Mouse (Mus musculus): Measurements from ENCODE around the gene Fam107b.
"Not testable (repeated sequence)": the region's sequence is repeated elsewhere in the genome, so short reads cannot be mapped to it uniquely, and the experiment has no call there.

Fam107b gene

DNA sequence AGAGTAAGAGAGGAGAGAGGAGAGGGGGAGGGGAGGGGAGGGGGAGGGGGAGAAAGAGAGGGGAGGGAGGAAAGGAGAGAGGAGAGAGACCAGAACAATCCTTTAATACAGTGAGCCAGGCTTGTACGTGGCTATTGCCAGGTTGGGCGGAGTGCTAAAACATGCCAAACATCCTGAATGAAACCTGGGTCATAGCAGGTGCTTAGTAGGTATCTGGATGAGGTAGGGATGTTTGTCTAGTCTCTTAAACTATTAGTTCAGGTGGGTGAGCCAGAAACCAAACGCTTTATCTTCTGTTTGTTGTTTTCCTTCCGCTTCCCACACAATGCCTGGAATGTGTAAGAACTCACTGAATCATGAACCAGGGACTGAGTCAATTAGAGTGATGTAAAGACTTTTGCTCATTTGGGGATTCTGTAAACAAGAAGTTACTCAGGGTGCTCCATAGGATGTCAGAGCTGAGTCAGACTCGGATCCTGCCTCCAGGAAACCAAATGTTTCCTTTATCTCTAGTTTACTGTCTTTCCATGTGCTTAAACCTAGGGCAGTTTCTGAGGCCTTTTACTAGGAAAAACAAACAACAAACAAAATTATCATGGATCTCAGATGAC lies 89.1 kb downstream of the Fam107b start:
- DNase-seq, result no peak

DNA sequence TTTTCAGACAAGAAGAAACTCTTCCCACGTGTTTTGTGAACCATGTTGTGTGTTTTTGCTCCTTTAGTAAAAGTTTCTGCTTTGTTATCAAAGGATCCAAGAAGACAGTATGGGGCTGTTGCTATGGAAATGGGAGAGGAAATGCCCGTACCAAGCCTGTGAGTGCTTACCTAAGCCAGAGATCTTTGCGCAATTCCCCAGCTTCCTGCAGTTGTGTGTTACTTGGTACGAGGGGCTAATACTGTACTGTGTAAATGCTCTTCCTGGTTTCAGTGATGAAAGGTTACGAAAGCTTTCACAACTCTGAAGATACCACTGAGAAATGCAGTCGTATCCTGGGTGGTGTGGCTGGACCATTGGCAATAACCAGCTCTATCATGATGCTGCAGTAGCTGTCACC lies 93.8 kb downstream of the Fam107b start:
- DNase-seq, result no peak

- no peak for DNase-seq
Measured at GRCm38 (mm10) chr2:3668682-3669081, 98.4 kb downstream of the Fam107b start.

GRCm38 (mm10) chr2:3669646-3670045 lies 99.4 kb downstream of the Fam107b start:
- no peak for DNase-seq

DNA sequence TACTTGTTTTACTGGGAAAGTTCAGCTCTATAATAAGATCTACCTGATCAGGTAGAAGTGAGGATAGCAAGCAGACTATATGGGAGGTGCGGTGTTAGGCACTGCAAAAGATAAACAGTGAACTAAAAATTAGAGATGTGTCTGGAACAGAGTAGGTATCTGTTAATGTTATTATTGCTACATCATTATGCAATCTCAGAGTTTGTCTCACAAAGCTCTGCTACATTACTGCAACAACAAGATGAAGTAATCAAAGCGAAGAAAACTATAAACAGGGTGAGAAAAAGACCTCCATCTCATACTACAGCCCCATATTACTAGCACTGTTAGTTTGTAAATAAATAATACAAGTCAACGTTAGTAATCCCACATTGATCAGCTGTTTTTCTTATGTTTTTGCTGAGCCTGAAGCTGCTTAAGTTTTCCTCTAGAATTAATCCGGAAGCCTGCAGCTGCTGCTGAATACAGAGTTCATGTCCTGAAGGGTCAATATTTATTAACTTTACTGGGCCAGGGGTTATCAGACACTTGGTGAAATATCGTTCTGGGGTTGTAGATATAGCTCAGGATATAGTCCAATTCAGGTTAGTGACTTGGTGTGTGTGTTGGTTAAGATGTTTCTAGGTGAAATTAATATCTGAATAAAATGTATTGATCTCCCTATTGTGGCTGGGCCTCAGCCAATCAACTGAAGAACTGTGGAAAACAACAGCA lies 102.5 kb downstream of the Fam107b start:
- no peak for DNase-seq

DNA sequence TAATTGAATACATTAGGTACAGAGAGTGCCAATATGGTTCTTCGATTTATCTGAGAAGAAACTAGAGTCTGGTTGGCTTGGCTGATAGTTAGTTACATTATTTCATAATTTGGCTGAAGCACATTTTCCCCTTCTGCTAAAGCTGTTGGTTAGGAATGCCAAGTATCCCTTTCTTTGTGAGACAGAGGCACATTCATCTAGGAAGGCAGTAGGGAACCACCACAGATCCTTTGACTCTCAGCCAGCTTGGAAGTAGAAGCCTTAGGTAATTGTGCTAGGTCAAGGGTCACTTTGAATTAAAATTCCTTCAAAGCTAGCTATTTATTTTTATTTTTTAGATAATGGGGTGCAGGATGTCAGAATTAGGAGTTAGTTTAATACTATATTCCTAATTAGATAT lies 105.2 kb downstream of the Fam107b start:
- DNase-seq, result no peak

- no peak for DNase-seq
Measured at GRCm38 (mm10) chr2:3682699-3683098, 112.4 kb downstream of the Fam107b start.

GRCm38 (mm10) chr2:3683343-3683742 lies 113.1 kb downstream of the Fam107b start:
- no peak for DNase-seq

- no peak for DNase-seq
Measured at GRCm38 (mm10) chr2:3683751-3684229, 113.5 kb downstream of the Fam107b start.

- no peak for DNase-seq
Measured at GRCm38 (mm10) chr2:3690221-3690620, 119.9 kb downstream of the Fam107b start.

DNA sequence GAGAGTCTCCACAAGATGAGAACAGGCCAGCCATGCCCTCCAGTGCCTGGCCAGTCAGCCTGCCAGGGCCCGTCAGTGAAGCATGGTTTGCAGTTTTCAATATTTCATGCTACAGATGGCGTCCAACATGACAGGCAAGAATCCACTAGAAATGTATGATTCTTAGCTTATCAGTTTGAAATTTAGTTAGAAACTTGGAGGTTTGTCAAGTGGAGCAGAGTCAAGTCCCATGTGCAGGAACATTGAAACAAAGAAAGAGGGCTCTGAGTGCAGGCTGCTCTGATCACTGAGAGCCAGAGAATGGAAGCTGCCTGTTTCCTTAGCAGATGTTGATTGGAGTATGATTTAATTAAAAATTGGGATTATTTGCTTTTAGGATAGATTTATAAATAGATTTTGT lies 122.5 kb downstream of the Fam107b start:
- no peak for DNase-seq

GRCm38 (mm10) chr2:3695900-3696299 lies 125.6 kb downstream of the Fam107b start:
- no peak for DNase-seq

- no peak for DNase-seq
Measured at GRCm38 (mm10) chr2:3700368-3700767, 130.1 kb downstream of the Fam107b start.

DNA sequence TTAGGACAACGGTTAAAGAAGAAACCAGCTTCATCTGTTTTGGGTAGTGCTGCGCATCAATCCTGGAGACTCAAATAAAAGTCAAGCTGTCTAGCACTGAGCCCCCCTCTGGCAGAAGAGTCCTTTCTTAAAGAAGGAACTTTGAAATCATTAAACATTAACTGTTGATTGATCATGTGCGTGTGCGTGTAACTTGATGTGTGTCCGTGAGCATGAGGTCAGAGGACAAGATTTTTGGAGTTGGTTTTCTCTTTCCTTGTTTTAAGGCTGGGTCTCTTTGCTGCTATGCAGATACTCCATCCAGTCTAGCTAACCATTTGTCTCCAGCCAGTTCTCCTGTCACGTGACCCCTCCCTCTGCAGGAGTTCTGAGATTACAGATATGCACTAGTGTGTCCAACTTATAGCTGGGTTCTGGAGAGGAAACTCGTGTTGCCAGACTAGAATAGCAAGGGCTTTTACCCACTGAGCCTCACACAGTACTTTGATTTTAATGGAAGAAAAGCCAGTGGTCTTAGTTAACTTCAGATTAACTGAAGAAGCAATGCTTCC lies 132.4 kb downstream of the Fam107b start:
- DNase-seq, result no peak

DNA sequence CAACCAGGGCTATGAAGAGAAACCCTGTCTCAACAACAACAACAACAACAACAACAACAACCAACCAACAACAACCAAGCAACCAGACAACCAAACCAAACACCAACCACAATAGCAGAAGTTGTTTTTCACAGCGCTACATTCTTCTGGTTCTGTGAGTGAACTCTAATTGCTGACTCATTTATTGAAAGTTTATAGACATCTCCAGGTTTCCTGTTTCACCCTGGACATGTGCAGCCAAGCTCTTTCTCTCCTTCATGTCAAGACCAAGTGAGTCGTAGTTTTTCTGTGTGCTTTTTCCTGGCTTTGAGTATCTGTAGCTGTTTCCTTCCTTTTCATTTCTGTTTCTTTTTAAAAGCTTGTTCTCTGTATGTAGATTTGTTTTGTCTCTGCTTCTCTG lies 133.5 kb downstream of the Fam107b start:
- no peak for DNase-seq

DNA sequence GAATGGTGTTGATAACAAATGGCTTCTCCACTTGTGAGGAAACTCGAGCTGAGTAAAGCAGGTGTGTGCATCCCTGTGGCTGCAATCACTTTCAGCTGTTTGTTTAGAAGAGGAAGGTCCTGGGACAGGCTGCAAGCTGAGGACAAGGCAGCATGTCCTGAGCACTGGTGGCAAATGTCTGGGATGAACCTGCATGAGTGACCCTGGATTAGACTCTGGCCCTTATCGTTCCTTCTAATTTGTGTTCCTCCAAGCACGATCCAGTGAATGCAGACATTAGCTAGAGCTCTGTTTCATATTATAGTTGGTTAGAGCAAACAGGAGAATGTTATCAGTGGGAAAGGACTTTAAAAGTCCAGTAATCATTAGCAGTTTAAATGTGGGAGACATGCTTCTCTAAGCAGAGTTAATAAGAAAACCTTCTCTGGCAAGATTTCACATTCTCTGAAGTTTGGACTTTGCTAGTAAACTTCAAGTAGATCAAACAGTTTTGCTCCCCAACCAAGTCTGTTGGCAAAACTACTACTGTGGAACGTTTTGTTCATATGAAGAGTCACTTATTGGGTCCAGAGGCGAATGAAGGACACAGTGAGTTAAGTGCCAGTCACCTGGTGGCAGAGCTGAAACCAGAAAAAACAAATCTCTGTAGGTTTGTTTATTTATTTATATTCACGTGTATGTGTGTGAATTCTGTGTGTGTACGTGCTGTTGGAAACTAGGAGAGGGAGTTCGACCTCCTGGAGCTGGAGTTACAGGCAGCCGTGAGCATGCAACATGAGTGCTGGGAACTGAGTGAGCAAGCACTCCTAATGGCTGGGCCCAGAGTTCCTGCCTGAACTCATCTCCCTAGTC lies 134.2 kb downstream of the Fam107b start:
- no peak for DNase-seq

GRCm38 (mm10) chr2:3705283-3705682 lies 135.0 kb downstream of the Fam107b start:
- not testable (repeated sequence) for DNase-seq

DNA sequence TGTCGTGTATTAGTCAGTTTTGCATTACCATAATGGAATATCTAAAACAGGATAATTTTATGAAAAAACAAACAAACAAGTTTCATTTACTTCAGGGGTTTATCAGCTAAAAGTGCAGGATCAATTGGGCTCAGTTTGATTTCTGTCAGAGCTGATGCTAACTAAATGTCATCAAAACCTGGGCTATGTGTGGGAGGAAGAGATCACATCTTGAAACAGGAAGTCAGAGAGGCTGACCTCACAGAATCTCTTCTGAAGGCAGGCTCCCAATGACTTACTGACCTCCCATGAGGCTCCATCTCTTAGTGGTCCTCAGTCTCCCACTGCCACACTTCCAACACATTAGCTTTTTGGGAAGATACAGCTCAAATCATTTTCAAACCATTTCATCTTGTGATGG lies 136.9 kb downstream of the Fam107b start:
- DNase-seq, result no peak

GRCm38 (mm10) chr2:3708621-3709020 lies 138.3 kb downstream of the Fam107b start:
- DNase-seq, result no peak

GRCm38 (mm10) chr2:3709882-3710281 lies 139.6 kb downstream of the Fam107b start:
- DNase-seq, result no peak

DNA sequence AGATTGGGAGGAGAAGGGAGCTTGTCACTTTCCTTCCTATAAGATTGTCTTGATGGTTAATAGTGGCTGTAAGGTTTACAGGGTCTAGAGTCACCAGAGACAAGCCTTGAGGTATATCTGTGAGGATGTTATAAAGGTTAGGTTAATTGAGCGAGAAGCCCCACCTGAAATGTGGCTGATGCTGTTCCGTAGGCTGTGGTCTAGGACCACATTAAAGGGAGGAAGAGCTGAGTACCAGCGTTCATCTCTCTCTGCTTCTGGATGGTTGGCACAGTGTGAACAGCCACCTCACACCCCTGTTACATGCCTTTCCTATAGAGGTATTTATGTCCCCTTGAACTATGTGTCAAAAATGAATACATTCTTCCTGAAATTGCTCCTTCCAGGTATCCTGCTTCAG lies 140.2 kb downstream of the Fam107b start:
- no peak for DNase-seq

- no peak for DNase-seq
Measured at GRCm38 (mm10) chr2:3712369-3713042, 142.2 kb downstream of the Fam107b start.

GRCm38 (mm10) chr2:3713212-3713681 lies 143.0 kb downstream of the Fam107b start:
- peak; percentile 94 to 95 for DNase-seq
